Mouse (Mus musculus): Measurements from ENCODE around the gene Atp8b2. TPM values are rescaled to one million over a fixed set of nuclear protein-coding genes. Genes with fewer than 3 reads are reported as not detected.

Gene Atp8b2
- polyA plus RNA-seq (2015; fragmentation: Nextera tagmentation; extraction: Ambion mirVana), result 0.88 and 1.4 TPM in 2 replicates

DNA sequence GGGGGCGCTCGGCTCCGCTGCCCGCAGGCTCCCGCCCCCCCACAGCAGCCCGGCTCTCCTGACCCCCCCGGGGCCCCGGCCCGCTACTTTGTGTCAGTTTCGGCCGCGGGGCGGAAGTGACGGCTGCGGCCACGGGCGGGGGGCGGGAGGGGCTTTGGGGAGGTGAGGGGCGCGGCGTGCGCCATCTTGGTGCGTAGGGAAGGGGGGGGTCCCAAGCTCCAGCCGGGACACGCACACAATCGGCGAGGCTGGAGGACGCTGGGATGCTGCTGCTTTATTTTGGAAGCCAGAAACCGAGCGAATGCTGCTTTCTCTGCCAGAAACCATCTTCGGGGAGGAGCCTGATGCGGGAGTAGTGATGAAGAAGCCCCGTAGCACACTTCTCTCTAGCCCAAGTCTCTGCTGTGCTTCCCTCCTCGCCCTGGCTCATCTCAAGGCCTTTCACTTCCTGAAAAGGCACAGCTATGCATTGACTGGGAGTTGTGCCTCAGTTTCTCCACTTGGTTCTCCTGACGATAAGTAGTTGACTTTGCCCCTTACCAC lies at the start of gene Atp8b2:
Gene Atp8b2 (minus strand): TSS at position 288 of the 543 bp plus-strand sequence.
- TF ChIP-seq CTCF (IDR thresholded peaks at IDR 0.05; ENCODE audit: low read depth) (no peak), EP300 (IDR thresholded peaks at IDR 0.05; ENCODE audit: low read depth) (no peak)
- no peaks in the 10 kb centered on the region for H3K9me3 ChIP-seq (ENCODE audit: low read length)
- DNase-seq, result peak; percentile 60
- no peak for ATAC-seq
- H3K4me2 ChIP-seq (ENCODE audit: low read depth, low read length), result peak within 1 kb of the TSS; percentile 88
- H3K9ac ChIP-seq (replicated peaks), result peak within 1 kb of the TSS; percentile 68
- peak within 1 kb of the TSS; percentile 68 for H3K27ac ChIP-seq (ENCODE audit: low read depth)
- under 1% methylated on average over 28 of the region's 35 CpGs for WGBS (ENCODE audit: insufficient replicate concordance)
- peaks cover 15% of the 10 kb centered on the region for H3K4me1 ChIP-seq (ENCODE audit: insufficient read depth)
- H3K4me3 ChIP-seq (ENCODE audit: low read depth, low read length), result peak within 1 kb of the TSS; percentile 69
- peaks cover 11% of the 10 kb centered on the region; the same call in 1 of the 2 replicates for H3K27me3 ChIP-seq (ENCODE audit: insufficient read depth, low read length)
- no peaks in the 10 kb centered on the region for H3K36me3 ChIP-seq (replicated peaks; ENCODE audit: insufficient read depth, low read length)

DNA sequence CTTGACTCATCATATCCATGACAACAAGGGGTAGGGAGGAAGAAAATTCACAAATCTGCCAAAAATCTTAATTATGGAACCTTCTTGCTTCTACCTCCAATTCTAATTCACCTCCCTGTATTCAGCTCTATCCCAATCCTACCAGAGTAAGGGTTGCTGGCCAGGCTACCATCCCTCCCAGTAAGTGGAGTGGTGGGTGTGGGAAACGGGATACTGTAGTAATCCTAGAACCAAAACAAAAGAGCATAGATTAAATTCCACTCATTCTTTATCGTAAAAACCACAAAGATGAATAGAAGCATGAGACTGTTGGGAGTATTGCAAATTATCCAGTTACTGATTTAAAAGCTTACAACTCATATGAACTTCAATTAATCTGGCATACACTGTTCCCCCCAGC lies 47.0 kb upstream of the Atp8b2 start:
- TF ChIP-seq CTCF (IDR thresholded peaks at IDR 0.05; ENCODE audit: low read depth) (no peak), EP300 (IDR thresholded peaks at IDR 0.05; ENCODE audit: low read depth) (no peak)
- H3K36me3 ChIP-seq (replicated peaks; ENCODE audit: insufficient read depth, low read length), result peaks cover 85% of the 10 kb centered on the region
- no peak for ATAC-seq

DNA sequence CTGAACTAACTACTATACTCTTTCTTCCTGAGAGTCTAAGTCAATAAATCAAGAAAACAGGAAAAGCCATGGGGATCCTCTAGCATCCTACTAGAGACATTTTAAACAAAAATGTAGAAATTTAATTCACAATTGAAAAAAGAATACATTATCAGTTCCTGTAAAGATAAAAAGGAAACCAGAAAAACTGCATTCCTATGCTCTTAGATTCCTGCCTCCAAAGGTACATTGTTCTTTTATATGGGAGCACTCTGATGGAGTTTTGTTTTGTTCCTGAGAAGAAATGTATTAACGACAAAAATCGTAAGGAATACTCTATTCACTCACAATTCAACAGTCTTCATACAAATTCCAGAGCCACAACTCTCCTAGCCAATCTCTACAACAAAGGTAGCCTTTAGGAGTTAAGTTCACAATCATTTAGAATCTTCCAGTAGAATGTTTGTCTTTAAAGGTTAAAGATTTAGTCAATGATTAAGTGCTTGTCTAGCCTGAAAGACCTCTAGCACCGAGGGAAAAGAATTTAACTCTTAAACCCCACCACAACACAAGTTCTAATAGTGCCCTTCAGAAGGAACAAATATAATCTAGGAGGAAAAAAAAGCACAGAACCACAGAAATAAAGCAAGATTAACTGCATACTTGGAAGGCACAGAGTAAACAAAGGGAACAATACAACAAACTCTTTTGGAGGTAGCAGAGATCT lies 40.9 kb upstream of the Atp8b2 start:
- peaks cover 60% of the 10 kb centered on the region for H3K36me3 ChIP-seq (replicated peaks; ENCODE audit: insufficient read depth, low read length)
- ATAC-seq, result no peak
- 49% methylated on average over 3 of the region's 3 CpGs for WGBS (ENCODE audit: insufficient replicate concordance)
- no peaks in the 10 kb centered on the region for H3K9me3 ChIP-seq (ENCODE audit: low read length)
- peak overlapping the region; percentile 7; the same call in 1 of the 2 replicates for H3K4me2 ChIP-seq (ENCODE audit: low read depth, low read length)
- TF ChIP-seq CTCF (IDR thresholded peaks at IDR 0.05; ENCODE audit: low read depth), result no peak
- no peak for TF ChIP-seq EP300 (IDR thresholded peaks at IDR 0.05; ENCODE audit: low read depth)
- H3K4me1 ChIP-seq (ENCODE audit: insufficient read depth), result peaks cover 4% of the 10 kb centered on the region
- no peak overlapping the region for H3K4me3 ChIP-seq (ENCODE audit: low read depth, low read length)
- H3K27ac ChIP-seq (ENCODE audit: low read depth), result peak overlapping the region; percentile 18; the same call in 1 of the 2 replicates
- no peak overlapping the region for H3K9ac ChIP-seq (replicated peaks)
- no peak for DNase-seq
- H3K27me3 ChIP-seq (ENCODE audit: insufficient read depth, low read length), result no peaks in the 10 kb centered on the region

More for the DNA sequence above, 47.0 kb upstream of the Atp8b2 start:
- H3K4me2 ChIP-seq (ENCODE audit: low read depth, low read length), result no peak overlapping the region
- H3K27me3 ChIP-seq (ENCODE audit: insufficient read depth, low read length), result no peaks in the 10 kb centered on the region
- no peaks in the 10 kb centered on the region for H3K4me1 ChIP-seq (ENCODE audit: insufficient read depth)
- H3K27ac ChIP-seq (ENCODE audit: low read depth), result no peak overlapping the region
- H3K9me3 ChIP-seq (ENCODE audit: low read length), result no peaks in the 10 kb centered on the region
- WGBS (ENCODE audit: insufficient replicate concordance), result 76% methylated on average over 2 of the region's 2 CpGs
- no peak for DNase-seq
- no peak overlapping the region for H3K4me3 ChIP-seq (ENCODE audit: low read depth, low read length)
- H3K9ac ChIP-seq (replicated peaks), result no peak overlapping the region

DNA sequence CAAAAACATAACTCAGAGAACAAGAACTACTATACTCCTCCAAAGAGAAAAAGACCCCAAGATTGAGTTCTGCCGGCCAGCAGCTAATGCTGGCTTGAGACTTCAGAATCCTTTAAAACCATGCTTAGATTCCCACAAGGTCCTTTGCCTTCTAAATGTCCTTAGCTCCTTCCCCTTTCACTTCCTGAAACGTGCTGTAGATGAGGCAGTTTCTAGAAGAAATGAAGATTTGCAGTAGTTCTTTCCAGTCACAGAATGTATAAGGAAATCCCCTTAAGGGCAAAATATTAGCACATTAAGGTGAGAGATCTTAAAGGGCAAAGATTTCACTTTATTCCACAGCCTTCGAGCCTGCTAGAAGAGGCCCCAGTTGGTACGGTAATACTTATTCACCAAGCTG lies 36.5 kb upstream of the Atp8b2 start:
- ATAC-seq (no peak), DNase-seq (no peak)
- 75% methylated on average over 4 of the region's 4 CpGs for WGBS (ENCODE audit: insufficient replicate concordance)
- Histone ChIP-seq H3K9me3 (ENCODE audit: low read length) (no peaks in the 10 kb centered on the region), H3K4me1 (ENCODE audit: insufficient read depth) (peaks cover 13% of the 10 kb centered on the region), H3K4me3 (ENCODE audit: low read depth, low read length) (no peak overlapping the region), H3K27ac (ENCODE audit: low read depth) (peak overlapping the region; percentile 92), H3K27me3 (ENCODE audit: insufficient read depth, low read length) (no peaks in the 10 kb centered on the region), H3K36me3 (replicated peaks; ENCODE audit: insufficient read depth, low read length) (peaks cover 30% of the 10 kb centered on the region), H3K4me2 (ENCODE audit: low read depth, low read length) (no peak overlapping the region), H3K9ac (replicated peaks) (no peak overlapping the region)
- TF ChIP-seq CTCF (IDR thresholded peaks at IDR 0.05; ENCODE audit: low read depth) (no peak), EP300 (IDR thresholded peaks at IDR 0.05; ENCODE audit: low read depth) (no peak)

DNA sequence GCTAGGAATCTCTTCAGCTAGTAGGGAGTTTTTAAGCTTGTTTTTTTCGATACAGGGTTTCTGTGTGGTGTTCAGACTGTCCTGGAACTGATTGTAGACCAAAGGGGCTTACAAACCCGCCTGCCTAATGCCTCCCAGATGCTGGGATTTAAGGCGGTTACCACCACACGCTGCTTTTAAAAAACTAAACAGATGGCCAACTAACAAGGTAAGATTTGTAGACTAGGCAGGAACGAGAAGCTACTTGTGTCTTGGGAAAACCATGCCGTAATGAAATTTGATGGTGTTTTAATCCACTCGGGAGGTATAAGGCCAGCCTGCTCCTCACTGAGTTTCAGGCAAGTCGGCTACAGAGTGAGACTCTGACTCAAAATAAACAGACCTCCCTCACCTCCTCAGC lies 35.8 kb upstream of the Atp8b2 start:
- no peaks in the 10 kb centered on the region for H3K9me3 ChIP-seq (ENCODE audit: low read length)
- peaks cover 13% of the 10 kb centered on the region for H3K4me1 ChIP-seq (ENCODE audit: insufficient read depth)
- peak; percentile 19; the same call in 1 of the 2 replicates for ATAC-seq
- peak overlapping the region; percentile 92 for H3K27ac ChIP-seq (ENCODE audit: low read depth)
- peaks cover 27% of the 10 kb centered on the region for H3K36me3 ChIP-seq (replicated peaks; ENCODE audit: insufficient read depth, low read length)
- H3K27me3 ChIP-seq (ENCODE audit: insufficient read depth, low read length), result no peaks in the 10 kb centered on the region
- peak overlapping the region; percentile 86 for H3K9ac ChIP-seq (replicated peaks)
- TF ChIP-seq CTCF (IDR thresholded peaks at IDR 0.05; ENCODE audit: low read depth) (no peak), EP300 (IDR thresholded peaks at IDR 0.05; ENCODE audit: low read depth) (no peak)
- peak overlapping the region; percentile 83 for H3K4me3 ChIP-seq (ENCODE audit: low read depth, low read length)
- no peak for DNase-seq
- peak overlapping the region; percentile 97 for H3K4me2 ChIP-seq (ENCODE audit: low read depth, low read length)
- 23% methylated on average over 8 of the region's 8 CpGs for WGBS (ENCODE audit: insufficient replicate concordance)

DNA sequence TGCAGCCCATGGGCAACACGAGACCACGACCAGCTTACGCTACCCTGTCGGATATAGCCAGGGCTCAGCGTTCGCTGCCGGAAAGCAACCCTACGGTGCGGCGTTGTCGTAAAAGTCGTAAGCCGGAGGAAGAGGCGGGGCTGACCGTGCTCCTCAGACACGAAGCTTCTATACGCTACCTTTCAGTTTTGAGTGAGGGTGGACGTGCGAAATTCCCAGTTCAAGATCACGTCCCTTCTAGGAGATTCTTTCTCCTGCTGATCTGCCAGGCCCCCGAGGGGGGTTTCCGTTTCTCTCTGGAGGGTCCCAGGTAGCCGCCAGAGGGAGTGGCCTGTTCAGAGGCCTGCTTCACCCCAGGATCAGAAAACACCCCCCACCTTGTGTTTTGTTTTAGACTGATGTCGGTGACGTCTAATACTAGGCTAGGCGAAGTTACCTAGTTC lies 35.3 kb upstream of the Atp8b2 start, which contains the start of gene Hax1:
Gene Hax1 (minus strand): TSS at position 169 of the 443 bp plus-strand sequence.
- peak within 1 kb of the TSS; percentile 86 for H3K9ac ChIP-seq (replicated peaks)
- WGBS (ENCODE audit: insufficient replicate concordance), result under 1% methylated on average over 26 of the region's 26 CpGs
- H3K27ac ChIP-seq (ENCODE audit: low read depth), result peak within 1 kb of the TSS; percentile 92
- peaks cover 13% of the 10 kb centered on the region for H3K4me1 ChIP-seq (ENCODE audit: insufficient read depth)
- H3K27me3 ChIP-seq (ENCODE audit: insufficient read depth, low read length), result no peaks in the 10 kb centered on the region
- no peaks in the 10 kb centered on the region for H3K9me3 ChIP-seq (ENCODE audit: low read length)
- DNase-seq (peak; percentile 95), ATAC-seq (peak; percentile 97)
- H3K4me3 ChIP-seq (ENCODE audit: low read depth, low read length), result peak within 1 kb of the TSS; percentile 83
- H3K4me2 ChIP-seq (ENCODE audit: low read depth, low read length), result peak within 1 kb of the TSS; percentile 97
- peaks cover 27% of the 10 kb centered on the region for H3K36me3 ChIP-seq (replicated peaks; ENCODE audit: insufficient read depth, low read length)
- TF ChIP-seq EP300 (IDR thresholded peaks at IDR 0.05; ENCODE audit: low read depth) (no peak; the same call in 1 of the 2 replicates), CTCF (IDR thresholded peaks at IDR 0.05; ENCODE audit: low read depth) (peak; percentile 14)
